Mouse (Mus musculus): ENCODE data around the gene Eprs. TPM values are rescaled to one million over a fixed set of nuclear protein-coding genes. Genes with fewer than 3 reads are reported as not detected.
A peak's percentile ranks its signal among the peaks of the same experiment; 100 is the strongest.
"Not testable (repeated sequence)": the region's sequence is repeated elsewhere in the genome, so short reads cannot be mapped to it uniquely, and the experiment has no call there.

Eprs gene
- 88.9 and 100 TPM in 2 replicates for total RNA-seq (2014; rRNA removed)
- polyA plus RNA-seq (2012; rRNA removed): 10.8 and 11.2 TPM in 2 replicates

DNA sequence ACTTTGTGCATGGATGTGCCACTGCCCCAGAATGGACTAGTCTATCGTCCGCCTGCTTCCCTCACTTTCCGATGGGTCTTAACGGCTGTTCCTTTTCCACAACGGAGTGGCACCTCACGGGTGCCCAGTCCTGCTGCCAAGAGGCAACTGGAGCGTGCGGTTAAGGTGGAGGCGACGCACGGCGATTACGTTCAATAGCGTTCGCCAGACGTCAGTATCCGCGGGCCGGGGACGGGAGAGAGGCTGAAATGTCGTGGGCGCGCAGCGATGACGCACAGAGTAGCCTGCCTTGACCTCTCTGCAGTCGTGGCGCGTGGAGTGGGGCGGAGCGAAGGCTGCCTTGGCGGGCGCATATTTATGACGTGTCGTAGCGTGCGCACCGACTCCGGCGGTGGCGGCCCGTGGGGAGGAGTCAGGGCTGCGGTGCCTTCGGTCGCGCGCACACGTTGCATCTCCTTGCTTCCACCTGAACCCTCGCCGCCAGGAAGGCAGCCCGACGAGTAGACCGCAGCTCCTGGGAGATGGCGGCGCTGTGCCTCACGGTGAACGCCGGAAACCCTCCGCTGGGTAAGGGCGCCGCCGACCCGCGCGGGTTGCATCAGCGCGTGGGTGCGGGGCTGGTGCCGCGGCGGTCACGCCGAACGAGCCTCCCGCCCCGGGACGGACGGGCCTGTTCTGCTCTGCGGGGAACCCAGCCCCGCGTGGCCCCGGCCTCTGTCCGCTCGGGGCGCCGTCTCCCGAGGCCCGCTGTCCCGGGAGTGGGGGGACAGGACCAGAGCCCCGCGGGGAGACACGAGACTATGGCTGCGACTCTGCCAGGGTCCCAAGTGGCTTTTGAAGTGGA, at the start of gene Eprs:
TSS of gene Eprs (plus strand) at position 368 of the 844 bp plus-strand sequence.
- Histone ChIP-seq H3K27ac (replicated peaks; ENCODE audit: insufficient read depth, low read depth, low read length) (peak within 1 kb of the TSS; percentile 83), H3K79me2 (ENCODE audit: control insufficient read depth, insufficient read depth, low read length) (peaks cover 22% of the 10 kb centered on the region), H3K9ac (ENCODE audit: low read depth, low read length) (peak within 1 kb of the TSS; percentile 93), H3K4me3 (ENCODE audit: insufficient read depth, low read depth, low read length) (peak within 1 kb of the TSS; percentile 87), H3K27me3 (ENCODE audit: control insufficient read depth, insufficient read depth, low read length) (no peaks in the 10 kb centered on the region), H3K4me1 (ENCODE audit: control insufficient read depth, insufficient read depth, low read length) (peaks cover 12% of the 10 kb centered on the region; the same call in 1 of the 2 replicates), H3K36me3 (ENCODE audit: control insufficient read depth, insufficient read depth, low read length) (no peaks in the 10 kb centered on the region; the same call in 1 of the 2 replicates)
- WGBS: under 1% methylated on average over 91 of the region's 92 CpGs
- TF ChIP-seq POLR2A (IDR thresholded peaks at IDR 0.05; ENCODE audit: extremely low read depth, insufficient read depth, low read length): peak; percentile 83
- TF ChIP-seq CTCF (IDR thresholded peaks at IDR 0.05; ENCODE audit: low read depth, low read length): no peak
- DNase-seq (ENCODE audit: extremely low read depth, low read depth, low spot score): peak; percentile 92

DNA sequence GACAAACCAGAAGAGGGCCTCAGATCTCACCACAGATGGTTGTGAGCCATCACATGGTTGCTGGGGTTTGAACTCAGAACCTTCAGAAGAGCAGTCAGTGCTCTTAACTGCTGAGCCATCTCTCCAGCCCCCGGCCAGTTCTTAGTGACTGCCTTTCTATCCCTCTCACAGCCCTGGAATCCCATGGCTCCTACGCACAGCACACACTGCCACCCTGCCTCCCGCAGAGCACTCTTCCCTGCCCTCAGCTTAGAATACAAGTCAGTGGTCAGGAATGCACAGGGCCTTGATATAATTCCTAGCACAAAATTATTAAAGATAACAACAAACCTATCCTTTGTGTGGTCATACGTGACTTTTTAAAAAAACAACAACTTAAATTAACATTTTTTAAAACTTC, 48.3 kb upstream of the Eprs start:
- H3K4me1 ChIP-seq (ENCODE audit: control insufficient read depth, insufficient read depth, low read length): no peaks in the 10 kb centered on the region
- H3K4me3 ChIP-seq (ENCODE audit: insufficient read depth, low read depth, low read length): no peak overlapping the region
- TF ChIP-seq CTCF (IDR thresholded peaks at IDR 0.05; ENCODE audit: low read depth, low read length): no peak
- no peak for TF ChIP-seq POLR2A (IDR thresholded peaks at IDR 0.05; ENCODE audit: extremely low read depth, insufficient read depth, low read length)
- H3K27me3 ChIP-seq (ENCODE audit: control insufficient read depth, insufficient read depth, low read length): no peaks in the 10 kb centered on the region
- no peak overlapping the region for H3K27ac ChIP-seq (replicated peaks; ENCODE audit: insufficient read depth, low read depth, low read length)
- DNase-seq (ENCODE audit: extremely low read depth, low read depth, low spot score): no peak
- WGBS: 87% methylated on average over 4 of the region's 4 CpGs
- H3K79me2 ChIP-seq (ENCODE audit: control insufficient read depth, insufficient read depth, low read length): no peaks in the 10 kb centered on the region
- peaks cover 36% of the 10 kb centered on the region for H3K36me3 ChIP-seq (ENCODE audit: control insufficient read depth, insufficient read depth, low read length)
- no peak overlapping the region for H3K9ac ChIP-seq (ENCODE audit: low read depth, low read length)

GRCm38 (mm10) chr1:185315846-185316568, 46.8 kb upstream of the Eprs start:
- Histone ChIP-seq H3K4me1 (ENCODE audit: control insufficient read depth, insufficient read depth, low read length) (no peaks in the 10 kb centered on the region), H3K27me3 (ENCODE audit: control insufficient read depth, insufficient read depth, low read length) (no peaks in the 10 kb centered on the region), H3K36me3 (ENCODE audit: control insufficient read depth, insufficient read depth, low read length) (peaks cover 45% of the 10 kb centered on the region), H3K79me2 (ENCODE audit: control insufficient read depth, insufficient read depth, low read length) (no peaks in the 10 kb centered on the region), H3K27ac (replicated peaks; ENCODE audit: insufficient read depth, low read depth, low read length) (no peak overlapping the region), H3K9ac (ENCODE audit: low read depth, low read length) (no peak overlapping the region), H3K4me3 (ENCODE audit: insufficient read depth, low read depth, low read length) (no peak overlapping the region)
- 90% methylated on average over 16 of the region's 16 CpGs for WGBS
- no peak for TF ChIP-seq POLR2A (IDR thresholded peaks at IDR 0.05; ENCODE audit: extremely low read depth, insufficient read depth, low read length)
- TF ChIP-seq CTCF (IDR thresholded peaks at IDR 0.05; ENCODE audit: low read depth, low read length): no peak
- no peak for DNase-seq (ENCODE audit: extremely low read depth, low read depth, low spot score)

DNA sequence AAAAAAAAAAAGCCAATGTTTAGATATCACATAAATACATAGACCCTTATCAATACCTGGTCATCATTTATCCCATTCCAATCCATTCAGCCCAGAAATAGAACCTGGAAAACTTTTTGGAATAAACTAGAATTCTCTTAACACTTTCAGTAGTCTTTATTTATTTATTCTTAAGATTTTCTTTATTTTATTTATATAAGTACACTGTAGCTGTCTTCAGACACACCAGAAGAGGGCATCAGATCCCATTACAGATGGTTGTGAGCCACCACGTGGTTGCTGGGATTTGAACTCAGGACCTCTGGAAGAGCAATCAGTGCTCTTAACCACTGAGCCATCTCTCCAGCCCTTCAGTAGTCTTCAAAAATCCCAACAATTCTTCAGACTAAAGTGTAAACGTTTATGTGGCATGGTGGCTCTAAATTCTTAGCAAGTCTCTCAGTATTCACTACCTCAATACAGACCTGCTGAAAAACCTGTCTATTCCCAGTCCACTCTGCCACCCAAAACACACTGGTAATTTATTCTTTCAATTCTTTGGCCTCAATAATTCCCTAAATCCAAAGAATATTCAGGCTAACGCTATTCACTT, 35.0 kb upstream of the Eprs start:
- not testable (repeated sequence) for H3K9ac ChIP-seq (ENCODE audit: low read depth, low read length); H3K27ac ChIP-seq (replicated peaks; ENCODE audit: insufficient read depth, low read depth, low read length)

GRCm38 (mm10) chr1:185328721-185329610, 33.9 kb upstream of the Eprs start, which contains the start of gene Iars2:
Gene Iars2 (minus strand): TSS chr1:185329396.
- no peak for TF ChIP-seq CTCF (IDR thresholded peaks at IDR 0.05; ENCODE audit: low read depth, low read length)
- peak; percentile 55 for TF ChIP-seq POLR2A (IDR thresholded peaks at IDR 0.05; ENCODE audit: extremely low read depth, insufficient read depth, low read length)
- Histone ChIP-seq H3K9ac (ENCODE audit: low read depth, low read length) (peak within 1 kb of the TSS; percentile 95), H3K36me3 (ENCODE audit: control insufficient read depth, insufficient read depth, low read length) (peaks cover 28% of the 10 kb centered on the region), H3K79me2 (ENCODE audit: control insufficient read depth, insufficient read depth, low read length) (no peaks in the 10 kb centered on the region; the same call in 1 of the 2 replicates), H3K27ac (replicated peaks; ENCODE audit: insufficient read depth, low read depth, low read length) (peak within 1 kb of the TSS; percentile 88), H3K4me3 (ENCODE audit: insufficient read depth, low read depth, low read length) (peak within 1 kb of the TSS; percentile 97), H3K27me3 (ENCODE audit: control insufficient read depth, insufficient read depth, low read length) (no peaks in the 10 kb centered on the region), H3K4me1 (ENCODE audit: control insufficient read depth, insufficient read depth, low read length) (peaks cover 6% of the 10 kb centered on the region; the same call in 1 of the 2 replicates)
- under 1% methylated on average over 76 of the region's 76 CpGs for WGBS
- peak; percentile 70 for DNase-seq (ENCODE audit: extremely low read depth, low read depth, low spot score)

More for the DNA sequence above, 35.0 kb upstream of the Eprs start:
- not testable (repeated sequence) for H3K27me3 ChIP-seq (ENCODE audit: control insufficient read depth, insufficient read depth, low read length); H3K79me2 ChIP-seq (ENCODE audit: control insufficient read depth, insufficient read depth, low read length); H3K4me1 ChIP-seq (ENCODE audit: control insufficient read depth, insufficient read depth, low read length); DNase-seq (ENCODE audit: extremely low read depth, low read depth, low spot score); H3K4me3 ChIP-seq (ENCODE audit: insufficient read depth, low read depth, low read length)
- H3K36me3 ChIP-seq (ENCODE audit: control insufficient read depth, insufficient read depth, low read length): peaks cover 39% of the 10 kb centered on the region
- 47% methylated on average over 3 of the region's 3 CpGs for whole genome bisulfite sequencing

Measured in liver, adult 2 months (tissue).